Mouse (Mus musculus) intestine, postnatal 0 days (tissue): ENCODE measurements around the gene Dync1i2. TPM values are rescaled to one million over a fixed set of nuclear protein-coding genes. Genes with fewer than 3 reads are reported as not detected.

Experiments used
- ATAC-seq: fragments of 200-750 bp; cut with Nextera tagmentation; 2 replicates; pipeline ENCODE4 v1.8.0; 2017; ENCODE audit warnings: mild to moderate bottlenecking, moderate TSS enrichment, moderate library complexity
- H3K27ac ChIP-seq: fragments of 300-500 bp; sonication (generic); 2 replicates; pipeline ENCODE4 v1.5.1; 2014; ENCODE audit warnings: mild to moderate bottlenecking, low read depth, low read length, moderate library complexity
- H3K27me3 ChIP-seq: fragments of 300-500 bp; sonication (generic); replicated peaks from 2 replicates; pipeline ENCODE4 v1.6.1; 2014; ENCODE audit warnings: low read length, mixed read lengths; ENCODE audit not compliant: control insufficient read depth, insufficient read depth
- H3K36me3 ChIP-seq: fragments of 300-500 bp; sonication (generic); 2 replicates; pipeline ENCODE4 v1.6.1; 2014; ENCODE audit warnings: mild to moderate bottlenecking, moderate library complexity; ENCODE audit not compliant: control insufficient read depth, insufficient read depth
- H3K4me1 ChIP-seq: fragments of 300-500 bp; sonication (generic); replicated peaks from 2 replicates; pipeline ENCODE4 v1.6.1; 2014; ENCODE audit warnings: antibody characterized with exemption, low read length, mixed read lengths; ENCODE audit not compliant: control insufficient read depth, insufficient read depth
- H3K4me2 ChIP-seq: fragments of 300-500 bp; sonication (generic); replicated peaks from 2 replicates; pipeline ENCODE4 v1.6.1; 2014; ENCODE audit warnings: low read depth, mild to moderate bottlenecking, moderate library complexity
- H3K4me3 ChIP-seq: fragments of 300-500 bp; sonication (generic); 2 replicates; pipeline ENCODE4 v1.5.1; 2014; ENCODE audit warnings: low read depth, low read length
- H3K9ac ChIP-seq: fragments of 300-500 bp; sonication (generic); 2 replicates; pipeline ENCODE4 v1.6.1; 2014; ENCODE audit warnings: mild to moderate bottlenecking, low read depth, low read length
- H3K9me3 ChIP-seq: fragments of 300-500 bp; sonication (generic); 2 replicates; pipeline ENCODE4 v1.6.1; 2016; ENCODE audit warnings: mixed run types; ENCODE audit not compliant: control insufficient read depth
- CTCF ChIP-seq: sonication (generic); IDR thresholded peaks from 2 replicates; pipeline ENCODE4 v1.5.1; 2016; ENCODE audit warnings: low read depth, mild to moderate bottlenecking, control low read depth, antibody characterized with exemption, moderate library complexity
- WGBS: fragments of 180-500 bp; shearing (Covaris S2); extraction: QIAGEN DNeasy Blood & Tissue Kit; methylation state at CpG from one replicate; pipeline ENCODE4 v1.1.7; 2014; 5-methylcytosine and 5-hydroxymethylcytosine counted together
- polyA plus RNA-seq: library from polyadenylated mRNA; unstranded; fragments of >200 nt; fragmentation: Nextera tagmentation; extraction: Ambion mirVana; gene quantifications from 2 replicates; pipeline ENCODE4 v1.2.1, GENCODE M21; 2015

Gene Dync1i2
- polyA plus RNA-seq, 1 experiment from 2014 or later, result 55.2 TPM

GRCm38 (mm10) chr2:71290107-71290775 lies 78.7 kb downstream of the Dync1i2 start:
- Histone ChIP-seq H3K4me2 (no peak overlapping the region), H3K9ac (no peak overlapping the region), H3K4me3 (no peak overlapping the region), H3K4me1 (no peaks in the 10 kb centered on the region), H3K27me3 (no peaks in the 10 kb centered on the region), H3K27ac (no peak overlapping the region), H3K36me3 (0 out of 2 replicates have a peak, but pooled peaks cover 4% of the 10 kb centered on the region), H3K9me3 (no peaks in the 10 kb centered on the region)
- 62% methylated on average over 6 of the region's 6 CpGs for WGBS
- no peak for ATAC-seq
- no peak for TF ChIP-seq CTCF

DNA sequence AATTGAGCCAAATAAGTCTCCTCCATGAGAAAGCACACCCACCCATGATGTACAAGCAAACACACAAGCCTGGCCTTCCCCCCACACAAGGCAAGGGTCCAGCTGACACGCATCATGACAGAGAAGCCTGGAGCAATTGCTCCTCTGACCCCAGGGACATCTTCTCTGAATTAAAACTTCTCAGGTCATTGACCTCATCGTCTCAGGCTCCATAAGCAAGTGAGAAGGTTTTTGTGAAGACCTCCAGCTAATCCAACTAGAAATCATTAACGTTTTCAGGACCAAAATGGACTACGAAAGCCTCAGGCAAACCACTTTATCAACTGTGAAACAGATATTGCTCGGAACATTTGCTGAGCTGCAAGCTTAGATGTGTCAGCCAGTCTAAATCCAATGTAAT lies 80.1 kb downstream of the Dync1i2 start:
- Histone ChIP-seq H3K4me1 (no peaks in the 10 kb centered on the region), H3K4me3 (no peak overlapping the region), H3K27me3 (no peaks in the 10 kb centered on the region), H3K4me2 (no peak overlapping the region), H3K9ac (no peak overlapping the region), H3K27ac (no peak overlapping the region), H3K9me3 (no peaks in the 10 kb centered on the region), H3K36me3 (0 out of 2 replicates have a peak, but pooled peaks cover 4% of the 10 kb centered on the region)
- no peak for ATAC-seq
- WGBS, result 66% methylated on average over 5 of the region's 5 CpGs
- no peak for TF ChIP-seq CTCF

- Histone ChIP-seq H3K36me3 (no peaks in the 10 kb centered on the region; the same call in 1 of the 2 replicates), H3K9me3 (no peaks in the 10 kb centered on the region), H3K4me1 (no peaks in the 10 kb centered on the region), H3K27me3 (no peaks in the 10 kb centered on the region), H3K4me3 (no peak overlapping the region), H3K9ac (no peak overlapping the region), H3K4me2 (no peak overlapping the region), H3K27ac (no peak overlapping the region)
- ATAC-seq, result no peak
- no peak for TF ChIP-seq CTCF
- WGBS, result 79% methylated on average over 3 of the region's 3 CpGs
Observed at GRCm38 (mm10) chr2:71293983-71294382, 82.5 kb downstream of the Dync1i2 start.

DNA sequence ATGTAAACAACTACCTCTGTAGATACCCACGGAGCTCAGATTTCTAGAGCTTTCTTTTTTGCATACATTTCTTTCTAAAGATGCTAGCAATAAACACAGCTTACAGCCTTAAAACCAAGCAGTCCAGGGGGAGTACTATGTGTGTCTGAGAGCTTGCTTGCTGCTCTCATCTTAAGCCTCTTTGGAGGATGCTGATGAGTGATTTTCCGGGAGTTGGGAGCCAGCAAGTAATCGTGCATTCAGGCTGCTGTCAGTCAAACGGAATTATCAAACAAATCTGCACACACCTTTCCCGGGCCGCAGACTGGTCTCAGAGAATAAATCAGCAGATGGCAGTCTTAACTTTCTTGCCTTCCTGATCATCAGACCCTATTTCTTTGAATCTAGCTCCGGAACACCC lies 83.0 kb downstream of the Dync1i2 start:
- Histone ChIP-seq H3K4me1 (no peaks in the 10 kb centered on the region), H3K27me3 (no peaks in the 10 kb centered on the region), H3K4me2 (no peak overlapping the region), H3K36me3 (no peaks in the 10 kb centered on the region; the same call in 1 of the 2 replicates), H3K4me3 (no peak overlapping the region), H3K27ac (no peak overlapping the region), H3K9me3 (no peaks in the 10 kb centered on the region), H3K9ac (no peak overlapping the region)
- no peak for TF ChIP-seq CTCF
- WGBS, result 26% methylated on average over 7 of the region's 7 CpGs
- no peak for ATAC-seq

- H3K36me3 ChIP-seq, result no peaks in the 10 kb centered on the region; the same call in 1 of the 2 replicates
- TF ChIP-seq CTCF, result no peak
- no peak overlapping the region for H3K4me3 ChIP-seq
- H3K4me1 ChIP-seq, result no peaks in the 10 kb centered on the region
- no peak overlapping the region for H3K27ac ChIP-seq
- no peak overlapping the region for H3K4me2 ChIP-seq
- no peaks in the 10 kb centered on the region for H3K9me3 ChIP-seq
- no peak for ATAC-seq
- H3K27me3 ChIP-seq, result no peaks in the 10 kb centered on the region
- H3K9ac ChIP-seq, result no peak overlapping the region
- 93% methylated on average over 12 of the region's 12 CpGs for WGBS
Observed at GRCm38 (mm10) chr2:71295844-71296243, 84.3 kb downstream of the Dync1i2 start.

GRCm38 (mm10) chr2:71297501-71297900 lies 86.0 kb downstream of the Dync1i2 start:
- no peak overlapping the region for H3K27ac ChIP-seq
- ATAC-seq, result no peak
- no peak overlapping the region for H3K4me2 ChIP-seq
- H3K4me3 ChIP-seq, result no peak overlapping the region
- no peak for TF ChIP-seq CTCF
- no peaks in the 10 kb centered on the region; the same call in 1 of the 2 replicates for H3K36me3 ChIP-seq
- no peaks in the 10 kb centered on the region for H3K4me1 ChIP-seq
- no peak overlapping the region for H3K9ac ChIP-seq
- no peaks in the 10 kb centered on the region for H3K27me3 ChIP-seq
- 78% methylated on average over 1 of the region's 1 CpGs for WGBS
- no peaks in the 10 kb centered on the region for H3K9me3 ChIP-seq
